Mouse (Mus musculus) embryonic facial prominence, embryonic 11.5 days (tissue): Measurements from ENCODE around the gene Adora1. TPM values are rescaled to one million over a fixed set of nuclear protein-coding genes. Genes with fewer than 3 reads are reported as not detected.

Experiments
- ATAC-seq: fragments of 200-750 bp; cut with Nextera tagmentation; replicated peaks from 2 replicates; pipeline ENCODE4 v1.8.0; 2017; ENCODE audit warnings: low read depth; ENCODE audit not compliant: insufficient number of reproducible peaks, low FRiP score, low TSS enrichment
- DNase-seq: peaks from one replicate; pipeline ENCODE4 v3.0.0-alpha.2; 2015; ENCODE audit warnings: low spot score
- H3K27ac ChIP-seq: fragments of 300-500 bp; sonication (generic); replicated peaks from 2 replicates; pipeline ENCODE4 v1.5.1; 2014; ENCODE audit warnings: mild to moderate bottlenecking, low read depth, low read length, control low read depth
- H3K27me3 ChIP-seq: fragments of 300-500 bp; sonication (generic); 2 replicates; pipeline ENCODE4 v1.6.1; 2014; ENCODE audit warnings: mild to moderate bottlenecking, low read length, moderate library complexity, mixed read lengths; ENCODE audit not compliant: control insufficient read depth, insufficient read depth
- H3K36me3 ChIP-seq: fragments of 300-500 bp; sonication (generic); replicated peaks from 2 replicates; pipeline ENCODE4 v1.6.1; 2014; ENCODE audit warnings: low read depth, mild to moderate bottlenecking, low read length, moderate library complexity, mixed read lengths; ENCODE audit not compliant: control insufficient read depth, insufficient read depth
- H3K4me1 ChIP-seq: fragments of 300-500 bp; sonication (generic); 2 replicates; pipeline ENCODE4 v1.6.1; 2014; ENCODE audit warnings: low read length, mixed read lengths; ENCODE audit not compliant: control insufficient read depth, insufficient read depth
- H3K4me2 ChIP-seq: fragments of 300-500 bp; sonication (generic); 2 replicates; pipeline ENCODE4 v1.6.1; 2014; ENCODE audit warnings: low read depth, mild to moderate bottlenecking, control low read depth, low read length, moderate library complexity
- H3K4me3 ChIP-seq: fragments of 300-500 bp; sonication (generic); 2 replicates; pipeline ENCODE4 v1.5.1; 2014; ENCODE audit warnings: low read depth, low read length, control low read depth
- H3K9ac ChIP-seq: fragments of 300-500 bp; sonication (generic); replicated peaks from 2 replicates; pipeline ENCODE4 v1.6.1; 2014; ENCODE audit warnings: mild to moderate bottlenecking, control low read depth, low read length
- H3K9me3 ChIP-seq: fragments of 300-500 bp; sonication (generic); replicated peaks from 2 replicates; pipeline ENCODE4 v1.6.1; 2016; ENCODE audit warnings: mild to moderate bottlenecking, low read length, inconsistent platforms, mixed read lengths; ENCODE audit not compliant: control insufficient read depth
- WGBS: fragments of 180-500 bp; shearing (Covaris S2); extraction: QIAGEN DNeasy Blood & Tissue Kit; methylation state at CpG from one replicate; pipeline ENCODE4 v1.1.7; 2014; 5-methylcytosine and 5-hydroxymethylcytosine counted together
- polyA plus RNA-seq: library from polyadenylated mRNA; unstranded; fragments of >200 nt; fragmentation: Nextera tagmentation; extraction: Ambion mirVana; gene quantifications from 2 replicates; pipeline ENCODE4 v1.2.1, GENCODE M21; 2014

The Adora1 gene
- polyA plus RNA-seq, 1 experiment from 2014 or later, result 0.60 TPM

- no peaks in the 10 kb centered on the region for H3K9me3 ChIP-seq
- no peak overlapping the region for H3K9ac ChIP-seq
- H3K4me3 ChIP-seq, result no peak overlapping the region
- no peaks in the 10 kb centered on the region for H3K36me3 ChIP-seq
- H3K27ac ChIP-seq, result no peak overlapping the region
- H3K4me1 ChIP-seq, result no peaks in the 10 kb centered on the region
- no peak for DNase-seq
- 70% methylated on average over 5 of the region's 5 CpGs for WGBS
- ATAC-seq, result no peak
- peaks cover 23% of the 10 kb centered on the region for H3K27me3 ChIP-seq
- H3K4me2 ChIP-seq, result no peak overlapping the region
Observed at GRCm38 (mm10) chr1:134229806-134230575, 5.2 kb downstream of the Adora1 start.

- WGBS, result 87% methylated on average over 8 of the region's 8 CpGs
Observed at GRCm38 (mm10) chr1:134226739-134227138, 8.5 kb downstream of the Adora1 start.

GRCm38 (mm10) chr1:134225375-134225774 lies 9.9 kb downstream of the Adora1 start:
- H3K27me3 ChIP-seq, result no peaks in the 10 kb centered on the region
- no peaks in the 10 kb centered on the region for H3K4me1 ChIP-seq
- no peak overlapping the region for H3K4me3 ChIP-seq
- H3K27ac ChIP-seq, result no peak overlapping the region
- no peaks in the 10 kb centered on the region for H3K9me3 ChIP-seq
- ATAC-seq (no peak), DNase-seq (no peak)
- no peak overlapping the region for H3K4me2 ChIP-seq
- H3K9ac ChIP-seq, result no peak overlapping the region
- WGBS, result 93% methylated on average over 5 of the region's 5 CpGs
- no peaks in the 10 kb centered on the region for H3K36me3 ChIP-seq

More at GRCm38 (mm10) chr1:134226739-134227138, 8.5 kb downstream of the Adora1 start:
- DNase-seq, result no peak
- ATAC-seq, result no peak
- Histone ChIP-seq H3K4me2 (no peak overlapping the region), H3K9me3 (no peaks in the 10 kb centered on the region), H3K4me3 (no peak overlapping the region), H3K36me3 (no peaks in the 10 kb centered on the region), H3K4me1 (no peaks in the 10 kb centered on the region), H3K27ac (no peak overlapping the region), H3K9ac (no peak overlapping the region), H3K27me3 (no peaks in the 10 kb centered on the region)

GRCm38 (mm10) chr1:134224649-134225227 lies 10.5 kb downstream of the Adora1 start:
- H3K36me3 ChIP-seq, result no peaks in the 10 kb centered on the region
- ATAC-seq (no peak), DNase-seq (no peak)
- 86% methylated on average over 12 of the region's 12 CpGs for WGBS
- H3K4me3 ChIP-seq, result no peak overlapping the region
- H3K4me1 ChIP-seq, result no peaks in the 10 kb centered on the region
- H3K4me2 ChIP-seq, result no peak overlapping the region
- H3K9ac ChIP-seq, result no peak overlapping the region
- H3K27ac ChIP-seq, result no peak overlapping the region
- H3K27me3 ChIP-seq, result no peaks in the 10 kb centered on the region
- no peaks in the 10 kb centered on the region for H3K9me3 ChIP-seq

GRCm38 (mm10) chr1:134222122-134223055 lies 12.8 kb downstream of the Adora1 start:
- Histone ChIP-seq H3K27ac (no peak overlapping the region), H3K36me3 (no peaks in the 10 kb centered on the region), H3K27me3 (no peaks in the 10 kb centered on the region), H3K4me3 (no peak overlapping the region), H3K4me2 (no peak overlapping the region), H3K9ac (no peak overlapping the region), H3K4me1 (no peaks in the 10 kb centered on the region), H3K9me3 (no peaks in the 10 kb centered on the region)
- DNase-seq (no peak), ATAC-seq (no peak)
- WGBS, result 57% methylated on average over 8 of the region's 8 CpGs

GRCm38 (mm10) chr1:134221172-134221571 lies 14.1 kb downstream of the Adora1 start:
- no peaks in the 10 kb centered on the region for H3K4me1 ChIP-seq
- H3K4me2 ChIP-seq, result no peak overlapping the region
- ATAC-seq, result no peak

GRCm38 (mm10) chr1:134219608-134220007 lies 15.6 kb downstream of the Adora1 start:
- Histone ChIP-seq H3K36me3 (no peaks in the 10 kb centered on the region), H3K4me3 (no peak overlapping the region), H3K9me3 (no peaks in the 10 kb centered on the region), H3K27ac (no peak overlapping the region), H3K27me3 (no peaks in the 10 kb centered on the region), H3K4me1 (0 out of 2 replicates have a peak, but pooled peaks cover 2% of the 10 kb centered on the region), H3K4me2 (no peak overlapping the region), H3K9ac (no peak overlapping the region)
- ATAC-seq (no peak), DNase-seq (no peak)
- WGBS, result 73% methylated on average over 5 of the region's 5 CpGs

More at GRCm38 (mm10) chr1:134221172-134221571, 14.1 kb downstream of the Adora1 start:
- Histone ChIP-seq H3K27me3 (no peaks in the 10 kb centered on the region), H3K27ac (no peak overlapping the region), H3K4me3 (no peak overlapping the region), H3K36me3 (no peaks in the 10 kb centered on the region), H3K9me3 (no peaks in the 10 kb centered on the region), H3K9ac (no peak overlapping the region)
- no peak for DNase-seq
- WGBS, result 92% methylated on average over 1 of the region's 1 CpGs
